Mouse (Mus musculus) stomach, embryonic 16.5 days (tissue): ENCODE data around the gene Wasl. TPM values are rescaled to one million over a fixed set of nuclear protein-coding genes. Genes with fewer than 3 reads are reported as not detected.

Experiments
- ATAC-seq: fragments of 200-750 bp; cut with Nextera tagmentation; 2 replicates; pipeline ENCODE4 v1.8.0; 2017; ENCODE audit warnings: moderate number of reproducible peaks, moderate TSS enrichment; ENCODE audit not compliant: insufficient read depth, low FRiP score
- H3K27ac ChIP-seq: fragments of 300-500 bp; sonication (generic); 2 replicates; pipeline ENCODE4 v1.5.1; 2014; ENCODE audit warnings: low read length
- H3K27me3 ChIP-seq: fragments of 300-500 bp; sonication (generic); 2 replicates; pipeline ENCODE4 v1.6.1; 2014; ENCODE audit warnings: low read length, control low read depth, mixed read lengths; ENCODE audit not compliant: control insufficient read depth, insufficient read depth
- H3K36me3 ChIP-seq: fragments of 300-500 bp; sonication (generic); 2 replicates; pipeline ENCODE4 v1.6.1; 2014; ENCODE audit warnings: low read length; ENCODE audit not compliant: control insufficient read depth, insufficient read depth
- H3K4me1 ChIP-seq: fragments of 300-500 bp; sonication (generic); 2 replicates; pipeline ENCODE4 v1.6.1; 2014; ENCODE audit warnings: low read length, control low read depth, mixed read lengths; ENCODE audit not compliant: control insufficient read depth, insufficient read depth
- H3K4me2 ChIP-seq: fragments of 300-500 bp; sonication (generic); 2 replicates; pipeline ENCODE4 v1.6.1; 2014; ENCODE audit warnings: low read depth, low read length, mixed read lengths
- H3K4me3 ChIP-seq: fragments of 300-500 bp; sonication (generic); replicated peaks from 2 replicates; pipeline ENCODE4 v1.5.1; 2014; ENCODE audit warnings: mild to moderate bottlenecking, low read length
- H3K9ac ChIP-seq: fragments of 300-500 bp; sonication (generic); 2 replicates; pipeline ENCODE4 v1.6.1; 2014; ENCODE audit warnings: low read length
- H3K9me3 ChIP-seq: fragments of 300-500 bp; sonication (generic); replicated peaks from 2 replicates; pipeline ENCODE4 v1.6.1; 2016; ENCODE audit warnings: low read length, control low read depth; ENCODE audit not compliant: control insufficient read depth
- WGBS: fragments of 180-500 bp; shearing (Covaris S2); extraction: QIAGEN DNeasy Blood & Tissue Kit; methylation state at CpG from one replicate; pipeline ENCODE4 v1.1.7; 2014; 5-methylcytosine and 5-hydroxymethylcytosine counted together
- polyA plus RNA-seq: library from polyadenylated mRNA; unstranded; fragments of >200 nt; fragmentation: Nextera tagmentation; extraction: Ambion mirVana; gene quantifications from 2 replicates; pipeline ENCODE4 v1.2.1, GENCODE M21; 2015

Wasl gene
- polyA plus RNA-seq, 1 experiment from 2014 or later = 54.3 TPM

- no peak overlapping the region for H3K27ac ChIP-seq
- no peak overlapping the region for H3K4me2 ChIP-seq
- no peak for ATAC-seq
Measured at GRCm38 (mm10) chr6:24590282-24590681, 74.5 kb downstream of the Wasl start.

GRCm38 (mm10) chr6:24586885-24587284, 77.9 kb downstream of the Wasl start:
- Histone ChIP-seq H3K4me2 (no peak overlapping the region), H3K27me3 (no peaks in the 10 kb centered on the region), H3K9ac (no peak overlapping the region), H3K4me3 (no peak overlapping the region), H3K9me3 (no peaks in the 10 kb centered on the region), H3K4me1 (0 out of 2 replicates have a peak, but pooled peaks cover 3% of the 10 kb centered on the region), H3K27ac (no peak overlapping the region), H3K36me3 (no peaks in the 10 kb centered on the region)
- WGBS = 21% methylated on average over 3 of the region's 3 CpGs
- 0 out of 2 replicates have a peak, but pooled peaks have one; percentile 29 for ATAC-seq

More at GRCm38 (mm10) chr6:24590282-24590681, 74.5 kb downstream of the Wasl start:
- no peaks in the 10 kb centered on the region for H3K27me3 ChIP-seq
- H3K9ac ChIP-seq = no peak overlapping the region
- WGBS = 86% methylated on average over 5 of the region's 5 CpGs
- H3K36me3 ChIP-seq = no peaks in the 10 kb centered on the region
- no peaks in the 10 kb centered on the region for H3K9me3 ChIP-seq
- H3K4me3 ChIP-seq = no peak overlapping the region
- H3K4me1 ChIP-seq = 0 out of 2 replicates have a peak, but pooled peaks cover 3% of the 10 kb centered on the region

- H3K27ac ChIP-seq = peak overlapping the region; percentile 23; the same call in 1 of the 2 replicates
- H3K36me3 ChIP-seq = no peaks in the 10 kb centered on the region
- ATAC-seq = no peak; the same call in 1 of the 2 replicates
- H3K4me2 ChIP-seq = no peak overlapping the region; the same call in 1 of the 2 replicates
- no peaks in the 10 kb centered on the region for H3K9me3 ChIP-seq
- no peaks in the 10 kb centered on the region for H3K27me3 ChIP-seq
- H3K4me3 ChIP-seq = no peak overlapping the region
- H3K4me1 ChIP-seq = 0 out of 2 replicates have a peak, but pooled peaks cover 3% of the 10 kb centered on the region
- H3K9ac ChIP-seq = no peak overlapping the region
- 32% methylated on average over 10 of the region's 10 CpGs for WGBS
Measured at GRCm38 (mm10) chr6:24585431-24586310, 79.1 kb downstream of the Wasl start.

- 67% methylated on average over 3 of the region's 3 CpGs for WGBS
- no peak overlapping the region for H3K4me3 ChIP-seq
Measured at GRCm38 (mm10) chr6:24583456-24583855, 81.4 kb downstream of the Wasl start.

GRCm38 (mm10) chr6:24573319-24573718, 91.5 kb downstream of the Wasl start:
- H3K9me3 ChIP-seq = no peaks in the 10 kb centered on the region
- no peak overlapping the region for H3K4me2 ChIP-seq
- no peaks in the 10 kb centered on the region for H3K27me3 ChIP-seq
- no peaks in the 10 kb centered on the region for H3K36me3 ChIP-seq
- 0 out of 2 replicates have a peak, but pooled peaks cover 3% of the 10 kb centered on the region for H3K4me1 ChIP-seq
- ATAC-seq = no peak
- H3K4me3 ChIP-seq = no peak overlapping the region
- no peak overlapping the region for H3K9ac ChIP-seq
- no peak overlapping the region for H3K27ac ChIP-seq

More at GRCm38 (mm10) chr6:24583456-24583855, 81.4 kb downstream of the Wasl start:
- Histone ChIP-seq H3K36me3 (no peaks in the 10 kb centered on the region), H3K27ac (no peak overlapping the region), H3K27me3 (no peaks in the 10 kb centered on the region), H3K9ac (no peak overlapping the region), H3K4me2 (no peak overlapping the region), H3K4me1 (0 out of 2 replicates have a peak, but pooled peaks cover 3% of the 10 kb centered on the region), H3K9me3 (no peaks in the 10 kb centered on the region)
- no peak for ATAC-seq

GRCm38 (mm10) chr6:24572431-24572830, 92.4 kb downstream of the Wasl start:
- ATAC-seq = no peak

GRCm38 (mm10) chr6:24571126-24571525, 93.7 kb downstream of the Wasl start:
- Histone ChIP-seq H3K27ac (no peak overlapping the region), H3K4me2 (no peak overlapping the region), H3K4me1 (0 out of 2 replicates have a peak, but pooled peaks cover 3% of the 10 kb centered on the region), H3K36me3 (no peaks in the 10 kb centered on the region), H3K9me3 (no peaks in the 10 kb centered on the region), H3K27me3 (no peaks in the 10 kb centered on the region), H3K9ac (no peak overlapping the region), H3K4me3 (no peak overlapping the region)
- 59% methylated on average over 6 of the region's 6 CpGs for WGBS
- ATAC-seq = no peak

More at GRCm38 (mm10) chr6:24572431-24572830, 92.4 kb downstream of the Wasl start:
- Histone ChIP-seq H3K9me3 (no peaks in the 10 kb centered on the region), H3K4me1 (0 out of 2 replicates have a peak, but pooled peaks cover 3% of the 10 kb centered on the region), H3K9ac (no peak overlapping the region), H3K36me3 (no peaks in the 10 kb centered on the region), H3K27ac (no peak overlapping the region), H3K4me2 (no peak overlapping the region), H3K4me3 (no peak overlapping the region), H3K27me3 (no peaks in the 10 kb centered on the region)
- WGBS = 88% methylated on average over 14 of the region's 14 CpGs

GRCm38 (mm10) chr6:24570278-24570677, 94.5 kb downstream of the Wasl start:
- H3K4me3 ChIP-seq = no peak overlapping the region
- WGBS = 64% methylated on average over 11 of the region's 11 CpGs
- 0 out of 2 replicates have a peak, but pooled peaks cover 3% of the 10 kb centered on the region for H3K4me1 ChIP-seq
- H3K27ac ChIP-seq = no peak overlapping the region
- no peak overlapping the region for H3K4me2 ChIP-seq
- no peak for ATAC-seq
- H3K27me3 ChIP-seq = no peaks in the 10 kb centered on the region
- H3K36me3 ChIP-seq = no peaks in the 10 kb centered on the region
- no peak overlapping the region for H3K9ac ChIP-seq
- H3K9me3 ChIP-seq = no peaks in the 10 kb centered on the region

- H3K4me2 ChIP-seq = no peak overlapping the region
- no peaks in the 10 kb centered on the region for H3K27me3 ChIP-seq
- H3K4me1 ChIP-seq = 0 out of 2 replicates have a peak, but pooled peaks cover 3% of the 10 kb centered on the region
- no peak overlapping the region for H3K4me3 ChIP-seq
- peak; percentile 17; the same call in 1 of the 2 replicates for ATAC-seq
- H3K27ac ChIP-seq = no peak overlapping the region
- no peaks in the 10 kb centered on the region for H3K9me3 ChIP-seq
- WGBS = 71% methylated on average over 1 of the region's 1 CpGs
- no peak overlapping the region for H3K9ac ChIP-seq
- no peaks in the 10 kb centered on the region for H3K36me3 ChIP-seq
Measured at GRCm38 (mm10) chr6:24569711-24570110, 95.1 kb downstream of the Wasl start.
